Mouse (Mus musculus) urinary bladder, postnatal 4 days (tissue): ENCODE data around the gene Zfp28.

Experiments used
- DNase-seq, 2 experiments: peaks; one replicate each; pipeline ENCODE4 v3.0.0; 2021 to 2022; ENCODE audit warnings: low spot score in 2 of 2

The Zfp28 gene

DNA sequence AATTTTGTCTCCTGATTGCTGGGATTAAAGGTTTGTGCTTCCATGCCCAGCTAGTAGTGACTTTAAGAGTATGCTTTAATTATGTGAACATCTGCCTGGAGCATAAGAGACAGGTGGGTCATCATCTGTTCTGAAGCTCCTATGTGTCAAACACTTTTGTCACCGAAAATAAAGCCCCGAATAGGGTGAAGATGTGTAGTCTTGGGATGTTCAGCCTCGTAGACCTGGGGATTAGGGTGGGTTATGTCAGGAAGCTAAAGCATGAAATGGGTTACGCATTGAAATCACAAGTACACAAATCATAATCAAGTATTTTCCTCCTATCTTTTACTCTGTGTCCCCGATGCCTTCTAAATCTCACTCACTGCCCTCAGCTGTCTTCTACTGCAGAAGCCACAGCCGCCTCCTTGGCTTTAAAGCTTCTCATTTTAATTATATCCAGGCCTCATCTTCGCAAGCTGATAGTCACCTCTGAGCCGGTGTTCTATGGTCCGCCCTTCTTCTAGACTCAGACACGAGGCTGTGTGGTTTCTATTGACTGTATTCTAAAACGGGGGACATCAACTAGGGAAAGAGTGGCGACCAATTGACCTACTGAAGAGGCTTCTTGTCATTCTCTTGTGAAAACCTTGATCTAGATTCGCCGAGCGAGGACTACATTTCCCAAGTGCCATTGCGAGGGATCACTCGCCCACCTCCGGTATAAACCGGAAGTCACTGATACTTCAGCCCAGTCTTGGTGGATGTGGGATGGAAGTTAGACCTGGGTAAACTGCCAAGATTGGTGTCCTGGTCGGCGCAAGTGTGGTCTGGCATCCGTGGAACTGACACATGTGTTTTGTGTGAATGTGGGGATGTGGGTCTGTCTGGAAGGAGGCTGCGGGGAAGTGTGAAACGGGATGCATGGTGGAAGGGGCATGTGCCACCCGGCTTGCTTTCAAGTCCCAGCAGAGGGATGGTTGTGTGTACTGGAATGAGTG, 15.2 kb downstream of the Zfp28 start, which contains the start of gene Smim17:
TSS of gene Smim17 (plus strand) at position 720 of the 980 bp plus-strand sequence.
- peak in 1 of 2 experiments; percentile 18 for DNase-seq

DNA sequence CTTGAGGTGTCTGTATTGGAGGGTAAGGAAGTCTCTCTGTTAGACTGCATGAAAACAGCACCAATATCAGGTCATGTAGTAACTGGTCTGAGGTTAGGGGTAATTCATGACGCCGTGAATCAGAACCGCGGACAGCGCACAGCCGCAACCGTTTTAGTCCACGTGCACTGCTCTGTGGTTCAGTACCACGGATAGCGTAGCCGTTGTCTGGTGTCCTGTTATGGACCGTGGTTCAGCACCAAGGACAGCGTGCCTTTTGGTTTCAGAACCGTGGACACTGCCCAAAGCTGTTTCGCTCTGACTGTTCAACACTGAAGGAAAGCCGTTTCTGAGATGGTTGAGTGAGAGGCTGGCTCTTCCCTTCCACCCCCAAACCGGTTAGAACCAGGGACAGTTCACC, 26.9 kb downstream of the Zfp28 start, which contains the start of gene Gm20715:
TSS of gene Gm20715 (plus strand) at position 235 of the 400 bp plus-strand sequence.
- peak; percentile 88 to 96 for DNase-seq

DNA sequence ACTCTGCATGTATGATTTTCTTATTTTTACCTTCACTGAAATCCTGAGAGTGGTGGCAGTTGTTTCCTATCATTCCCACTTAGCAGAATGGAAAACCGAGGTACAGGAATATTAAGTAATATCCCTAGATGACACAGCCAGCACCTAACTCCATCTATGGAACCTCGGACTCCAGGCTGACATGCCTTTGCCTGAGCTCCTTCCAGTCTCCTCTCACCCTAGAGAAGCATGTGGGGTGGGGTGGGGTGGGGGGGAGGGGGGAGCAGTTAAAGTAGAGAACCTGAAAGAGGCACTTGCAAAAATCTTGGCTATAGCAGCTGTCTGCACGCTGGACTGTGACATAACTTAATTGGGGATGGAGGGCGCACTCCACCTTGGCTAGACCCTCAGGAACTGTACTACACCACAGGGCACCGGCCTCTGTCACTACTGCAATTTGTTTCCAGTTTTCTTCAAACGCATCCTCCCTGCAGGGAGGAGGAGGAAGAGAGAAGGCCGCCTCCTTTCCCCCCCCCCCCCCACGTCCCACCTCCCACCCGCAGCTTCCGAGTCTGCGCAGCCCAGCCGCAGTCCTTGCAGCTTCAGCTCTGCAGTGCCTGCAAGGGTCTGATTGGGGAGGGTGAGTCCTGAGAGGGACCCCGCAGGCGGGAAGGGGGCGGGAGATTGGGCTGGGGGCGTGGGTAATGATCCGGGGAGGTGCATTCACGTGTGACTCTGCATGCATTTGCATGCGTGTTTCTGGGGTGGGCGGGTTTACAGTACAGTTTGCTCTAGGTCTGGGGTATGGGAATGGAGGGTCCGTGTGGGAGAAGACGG, 31.7 kb downstream of the Zfp28 start:
- no peak for DNase-seq

DNA sequence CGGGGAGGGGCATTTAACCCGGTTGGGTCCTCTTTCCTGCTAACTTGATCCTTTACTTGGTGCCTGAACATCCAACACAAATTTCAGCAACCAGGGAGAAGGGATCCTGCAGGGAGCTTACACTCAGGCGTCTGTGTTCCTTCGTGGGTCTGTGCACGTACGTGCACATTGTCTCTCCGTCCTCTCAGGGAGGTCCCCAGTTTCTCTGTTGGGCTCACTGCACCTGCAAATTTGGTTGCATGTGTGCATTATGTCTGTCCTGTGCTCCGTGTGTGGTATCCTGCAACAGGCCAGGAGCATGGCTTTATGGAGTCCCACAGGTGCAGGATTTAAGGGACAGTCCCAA, 32.3 kb downstream of the Zfp28 start:
- DNase-seq: no peak

DNA sequence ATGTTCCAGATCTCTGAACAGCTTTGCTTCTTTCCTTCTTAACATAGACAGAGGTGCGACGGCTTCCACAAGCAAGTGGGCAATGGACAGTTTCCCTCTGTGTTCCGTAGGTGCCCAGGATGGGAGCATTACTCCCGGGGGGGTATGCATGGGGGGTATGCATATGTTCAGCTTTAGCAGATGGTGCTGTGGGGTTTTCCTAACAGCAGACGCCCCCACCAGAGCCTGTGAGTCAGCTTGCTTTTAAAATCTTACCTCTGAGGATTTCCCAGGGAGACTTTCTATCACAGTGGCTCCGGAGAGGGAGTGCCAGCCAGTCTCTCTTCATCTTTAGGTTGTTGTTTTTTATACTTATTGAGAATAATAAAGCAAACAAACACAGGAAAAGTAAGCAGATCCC, 36.8 kb downstream of the Zfp28 start:
- DNase-seq: no peak

DNA sequence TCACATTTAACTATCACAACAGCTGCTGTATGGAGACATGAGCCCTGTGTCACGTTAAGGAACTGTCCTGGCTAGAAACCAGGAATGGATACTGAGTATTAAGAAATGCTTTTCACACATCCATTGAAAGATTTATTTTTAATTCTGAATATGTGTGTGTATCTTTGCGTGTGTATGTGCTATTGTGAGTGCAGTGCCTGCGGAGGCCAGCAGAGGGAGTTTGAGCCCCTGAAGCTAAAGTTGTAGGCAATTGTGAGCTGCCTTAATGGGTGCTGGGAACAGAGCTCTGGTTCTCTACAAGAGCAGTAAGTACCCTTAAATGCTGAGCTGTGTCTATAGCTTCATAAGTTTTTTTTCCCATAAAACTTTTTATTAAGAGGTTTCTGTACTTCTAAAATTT, 46.3 kb downstream of the Zfp28 start:
- DNase-seq: no peak

DNA sequence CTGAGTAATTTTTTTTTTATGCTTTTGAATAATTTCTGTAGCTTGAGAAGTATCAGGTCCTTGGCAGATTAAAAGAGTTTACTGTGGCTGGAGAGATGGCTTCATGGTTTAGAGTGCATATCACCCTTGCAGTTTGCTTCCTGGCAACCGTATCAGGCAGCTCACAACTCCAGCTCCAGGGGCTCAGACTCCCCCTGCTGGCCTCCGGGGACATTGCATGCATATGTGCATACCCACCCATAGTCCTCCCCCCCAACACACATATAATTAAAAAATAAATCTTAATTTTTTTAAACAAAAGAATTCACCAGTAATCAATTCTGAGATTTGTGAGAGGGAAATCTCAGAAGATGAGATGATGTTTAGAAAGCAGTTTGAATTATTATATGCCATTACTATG, 47.2 kb downstream of the Zfp28 start:
- DNase-seq: no peak

DNA sequence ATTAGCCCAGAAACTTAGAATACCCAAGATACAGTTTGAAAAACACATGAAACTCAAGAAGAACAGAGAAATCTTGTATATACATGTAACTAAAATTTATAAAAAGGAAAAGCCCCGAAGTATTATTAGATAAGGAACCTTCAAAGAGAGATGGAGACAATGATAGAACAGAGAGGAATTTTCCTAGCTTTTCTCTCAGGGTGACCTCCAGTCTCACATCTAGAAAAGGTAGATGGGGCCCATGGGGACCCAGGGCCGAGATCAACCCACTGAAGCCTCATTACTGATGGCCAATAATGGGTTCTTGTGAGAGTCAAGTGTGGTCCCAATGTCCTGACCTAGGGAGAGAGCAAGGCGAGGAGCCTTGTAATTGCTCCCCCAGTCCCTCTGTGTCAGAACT, 55.3 kb downstream of the Zfp28 start, which contains the start of gene Olfr1344:
TSS of gene Olfr1344 (plus strand) at position 301 of the 400 bp plus-strand sequence.
- DNase-seq: no peak

DNA sequence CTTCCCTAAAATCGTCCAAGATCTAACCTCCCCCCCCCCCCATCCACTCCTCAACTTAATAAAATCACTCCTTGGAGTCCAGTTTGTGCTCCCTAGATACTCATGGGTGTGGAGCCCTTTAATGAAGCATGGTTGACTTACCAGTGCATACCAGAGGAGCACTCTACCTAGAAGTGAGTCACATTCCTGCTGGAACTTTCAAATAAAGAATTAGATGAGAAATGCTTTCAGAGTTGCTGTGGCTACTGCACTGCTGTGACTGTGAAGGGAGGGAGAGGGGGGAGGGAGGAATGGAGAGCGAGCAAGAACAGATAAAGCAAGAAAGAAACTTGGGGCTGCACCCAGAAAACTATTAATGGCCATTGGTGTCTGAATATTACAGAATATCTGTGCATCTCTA, 58.1 kb downstream of the Zfp28 start:
- no peak for DNase-seq
